In the genomic region with DNA sequence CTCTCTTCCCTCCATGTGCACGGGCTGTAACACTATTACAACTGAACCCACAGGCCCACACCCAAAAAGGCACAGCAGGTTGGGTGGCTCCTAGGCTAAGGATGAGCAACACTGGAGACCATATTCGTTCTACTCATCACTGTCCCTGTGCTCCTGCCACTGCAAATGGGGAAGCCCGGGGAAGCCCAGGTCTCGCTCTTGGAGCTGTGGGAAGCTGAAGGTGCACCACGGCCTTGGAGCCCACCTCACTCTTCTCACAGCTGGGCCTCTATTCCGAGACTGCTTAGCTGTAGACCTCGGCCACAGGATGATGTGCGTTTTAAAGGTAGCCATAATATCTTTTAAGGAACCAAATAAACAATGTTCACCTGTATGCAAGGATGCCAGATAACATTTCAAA, we compare ENCODE assay signal across 25 mouse cellular contexts.
"Had no signal": no experiment of that assay in that cellular context is flagged by ENCODE, and none has a peak within 500 bp of the region (broad histone marks: within the 10 kb centered on the region; RNA-seq: fewer than 3 reads in every experiment).

No protein-coding gene starts in this region.

- H3K4me1 ChIP-seq: embryonic facial prominence, embryonic 12.5 days; embryonic facial prominence, embryonic 15.5 days; forebrain, embryonic 15.5 days had no signal

- H3K27ac ChIP-seq: embryonic facial prominence, embryonic 10.5 days; embryonic facial prominence, embryonic 12.5 days; embryonic facial prominence, embryonic 13.5 days; embryonic facial prominence, embryonic 15.5 days; forebrain, embryonic 10.5 days; forebrain, embryonic 12.5 days; forebrain, embryonic 13.5 days; forebrain, embryonic 15.5 days; gastrocnemius, adult 2 months; heart, adult 2 months had no signal

- H3K9me3 ChIP-seq: embryonic facial prominence, embryonic 10.5 days; embryonic facial prominence, embryonic 12.5 days; embryonic facial prominence, embryonic 13.5 days; embryonic facial prominence, embryonic 15.5 days; forebrain, embryonic 10.5 days; forebrain, embryonic 12.5 days; forebrain, embryonic 13.5 days; forebrain, embryonic 15.5 days had no signal

- H3K27me3 ChIP-seq: embryonic facial prominence, embryonic 12.5 days; embryonic facial prominence, embryonic 13.5 days; embryonic facial prominence, embryonic 15.5 days; forebrain, embryonic 12.5 days; forebrain, embryonic 13.5 days; forebrain, embryonic 15.5 days had no signal

- H3K4me3 ChIP-seq: embryonic facial prominence, embryonic 10.5 days; embryonic facial prominence, embryonic 12.5 days; embryonic facial prominence, embryonic 13.5 days; embryonic facial prominence, embryonic 15.5 days; erythroblast, embryonic 14.5 days; forebrain, embryonic 10.5 days; forebrain, embryonic 12.5 days; forebrain, embryonic 13.5 days; forebrain, embryonic 15.5 days; gastrocnemius, adult 2 months; heart, adult 2 months had no signal

- DNase-seq: cerebellum, adult 2 months; cerebellum, adult 8-10 months; cerebellum, adult 9-10 months; cerebellum, adult 9-11 months; cerebellum, postnatal 10 days; cerebellum, postnatal 14 days; cerebellum, postnatal 25 days; cerebellum, postnatal 36 days; embryo, embryonic 11 days; forebrain, postnatal 0 days; gastrocnemius, adult 2 months; gastrocnemius, postnatal 10 days; gastrocnemius, postnatal 14 days; gastrocnemius, postnatal 25 days; gastrocnemius, postnatal 36 days; heart, adult 2 months had no signal
